Mouse (Mus musculus): ENCODE results near the gene Insl3. TPM values are rescaled to one million over a fixed set of nuclear protein-coding genes. Genes with fewer than 3 reads are reported as not detected.
"Not testable (repeated sequence)": the region's sequence is repeated elsewhere in the genome, so short reads cannot be mapped to it uniquely, and the experiment has no call there.

The Insl3 gene
- total RNA-seq, 2 experiments from 2014 or later = 0.70 to 1.6 TPM

DNA sequence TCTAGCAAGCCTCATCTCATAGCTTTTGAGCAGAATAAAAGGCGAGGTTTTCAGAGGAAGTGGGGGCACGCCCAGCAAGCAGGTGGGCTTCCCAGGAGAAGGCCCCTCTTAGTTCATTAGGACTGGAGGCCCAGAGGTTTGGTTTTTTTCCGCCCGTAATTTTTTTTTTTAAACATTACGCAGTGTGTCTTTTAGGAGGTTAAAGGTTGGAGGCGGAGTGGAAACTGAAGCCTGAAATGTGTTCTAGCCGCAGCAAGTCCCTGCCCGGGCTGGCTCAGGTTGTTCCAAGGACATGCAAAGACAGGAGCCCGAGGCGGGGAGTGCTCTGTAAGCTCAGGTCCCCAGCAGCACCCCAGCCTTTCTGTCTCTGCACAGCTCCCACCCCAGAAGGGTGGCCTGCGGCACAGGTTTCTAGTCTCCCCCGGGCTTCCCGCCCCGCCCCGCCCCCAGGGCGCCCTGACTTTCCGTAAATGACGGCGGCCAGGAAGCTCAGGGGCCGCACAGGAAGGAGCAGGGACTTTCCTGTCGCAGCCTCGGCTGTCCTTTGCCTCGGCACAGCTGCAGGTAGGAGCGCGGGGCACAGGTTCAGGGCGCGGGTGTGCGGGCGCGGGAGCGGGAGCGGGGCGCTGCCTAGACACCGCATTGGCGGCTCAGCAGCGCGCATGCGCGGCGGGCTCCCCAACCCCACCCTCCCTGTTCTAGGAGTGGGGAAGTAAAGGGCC is 12.8 kb upstream of the Insl3 start, which contains the start of gene Jak3:
Gene Jak3, plus strand, starts transcription at position 277 of the 722 bp plus-strand sequence.
- intact Hi-C loops (cut with DNase I) = no loop called here
- DNase-seq = peak; percentile 64

- intact Hi-C loops (cut with DNase I) = no loop called here
- no peak for DNase-seq
Measured at GRCm38 (mm10) chr8:71676803-71677202, 12.2 kb upstream of the Insl3 start.

GRCm38 (mm10) chr8:71677555-71677954 is 11.5 kb upstream of the Insl3 start:
- intact Hi-C loops (cut with DNase I) = no loop called here
- DNase-seq = no peak

DNA sequence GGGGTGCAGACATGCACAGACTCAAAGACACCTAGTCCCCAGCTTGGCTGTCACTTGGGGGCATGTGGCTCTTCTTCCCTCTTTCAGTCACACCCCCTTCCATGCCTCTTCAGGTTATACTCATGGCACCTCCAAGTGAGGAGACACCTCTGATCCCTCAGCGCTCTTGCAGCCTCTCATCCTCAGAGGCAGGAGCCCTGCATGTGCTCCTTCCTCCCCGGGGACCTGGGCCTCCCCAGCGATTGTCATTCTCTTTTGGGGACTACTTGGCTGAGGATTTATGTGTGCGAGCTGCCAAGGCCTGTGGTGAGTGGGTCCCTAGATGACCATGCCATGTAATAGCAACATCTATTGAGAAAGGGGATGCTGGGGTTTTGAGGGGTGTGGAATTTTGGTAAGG is 10.8 kb upstream of the Insl3 start:
- DNase-seq = no peak
- intact Hi-C loops (cut with DNase I) = no loop called here

DNA sequence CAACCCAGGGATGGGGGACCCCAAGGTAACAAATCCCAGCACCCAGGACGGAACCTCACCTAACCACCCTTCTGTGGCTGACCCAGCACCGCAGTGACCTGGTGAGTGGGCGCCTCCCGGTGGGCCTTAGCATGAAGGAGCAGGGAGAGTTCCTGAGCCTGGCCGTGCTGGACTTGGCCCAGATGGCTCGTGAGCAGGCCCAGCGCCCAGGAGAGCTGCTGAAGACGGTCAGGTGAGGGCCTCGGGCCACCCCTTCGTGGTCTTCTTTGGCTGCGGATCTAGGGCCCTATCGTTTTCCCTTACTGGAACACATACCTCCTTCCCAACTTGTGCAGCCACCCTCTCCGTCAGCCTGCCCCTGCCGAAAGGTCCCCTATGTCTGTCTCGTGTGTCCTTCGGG is 9.9 kb upstream of the Insl3 start:
- no peak for DNase-seq
- intact Hi-C loops (cut with DNase I) = no loop called here

- no peak for DNase-seq
- intact Hi-C loops (cut with DNase I) = no loop called here
Measured at GRCm38 (mm10) chr8:71679550-71680168, 9.4 kb upstream of the Insl3 start.

- intact Hi-C loops (cut with DNase I) = no loop called here
Measured at GRCm38 (mm10) chr8:71680471-71680870, 8.5 kb upstream of the Insl3 start.

GRCm38 (mm10) chr8:71681369-71681915 is 7.6 kb upstream of the Insl3 start:
- intact Hi-C loops (cut with DNase I) = no loop called here
- no peak for DNase-seq

More at GRCm38 (mm10) chr8:71680471-71680870, 8.5 kb upstream of the Insl3 start:
- no peak for DNase-seq

- intact Hi-C loops (cut with DNase I) = no loop called here
- no peak for DNase-seq
Measured at GRCm38 (mm10) chr8:71682832-71683231, 6.2 kb upstream of the Insl3 start.

DNA sequence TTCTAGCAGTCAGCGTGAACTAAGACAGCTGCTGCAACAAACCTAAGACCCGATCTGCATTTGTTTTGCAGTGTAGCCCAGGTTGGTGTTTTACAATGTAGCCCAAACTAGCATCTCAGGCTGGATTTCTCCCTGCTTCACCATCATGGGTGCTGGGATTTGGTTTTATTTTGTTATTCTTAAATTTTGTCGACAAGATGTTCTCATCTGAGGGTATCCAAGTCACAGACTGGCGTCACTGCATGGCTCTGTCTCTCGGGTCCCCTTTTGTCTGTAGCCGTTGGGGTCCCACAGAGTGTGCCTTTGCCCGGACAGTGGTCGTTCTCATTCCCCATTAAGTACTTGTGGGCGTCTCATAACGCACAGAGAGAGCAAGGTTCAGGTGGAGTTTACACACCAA is 4.3 kb upstream of the Insl3 start:
- intact Hi-C loops (cut with DNase I) = no loop called here
- DNase-seq = no peak

DNA sequence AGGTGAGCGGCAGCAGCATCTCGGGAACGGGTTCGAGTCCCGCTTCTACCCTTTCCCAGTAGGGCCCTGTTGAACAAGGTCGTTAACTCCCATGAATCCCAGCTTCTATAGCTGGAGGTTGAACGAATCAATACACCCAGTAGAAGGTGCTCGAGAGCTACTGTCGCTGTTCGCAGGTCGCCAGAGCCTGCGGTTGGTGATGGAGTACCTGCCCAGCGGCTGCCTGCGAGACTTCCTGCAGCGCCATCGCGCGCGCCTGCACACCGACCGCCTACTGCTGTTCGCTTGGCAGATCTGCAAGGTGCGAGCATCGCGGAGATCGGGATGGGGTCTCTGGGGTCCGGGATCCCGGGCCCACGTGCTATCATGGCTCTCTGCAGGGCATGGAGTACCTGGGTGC is 3.4 kb upstream of the Insl3 start:
- intact Hi-C loops (cut with DNase I) = no loop called here
- no peak for DNase-seq

DNA sequence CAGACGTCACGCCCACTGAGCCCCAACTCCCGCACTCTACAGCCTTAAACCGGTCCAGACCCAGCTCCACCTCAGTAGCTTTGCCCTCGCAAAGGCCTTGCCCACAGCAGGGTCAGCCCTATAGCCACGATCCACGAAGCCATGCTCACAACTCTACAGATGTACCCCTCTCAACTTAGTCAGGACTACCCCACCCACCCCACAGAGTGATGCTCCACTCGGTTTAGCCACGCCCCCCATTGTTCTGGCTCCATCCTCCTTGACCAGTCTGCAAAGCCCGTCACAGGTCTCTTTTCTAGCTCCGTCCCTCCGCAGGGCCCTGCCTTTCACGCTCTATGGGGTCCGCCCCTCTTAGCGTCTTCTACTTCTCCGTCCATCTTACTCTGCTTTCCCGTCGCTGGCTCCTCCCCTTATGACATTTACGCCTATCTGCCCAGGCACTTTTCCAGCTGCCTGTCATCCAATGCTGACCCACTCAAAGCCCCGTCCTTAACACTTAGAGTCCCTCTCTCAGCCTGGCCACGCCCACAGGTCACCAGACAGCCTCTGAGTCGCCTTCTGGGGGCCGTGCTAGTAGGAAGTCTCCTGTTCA is 2.8 kb upstream of the Insl3 start:
- intact Hi-C loops (cut with DNase I) = no loop called here
- DNase-seq = no peak

GRCm38 (mm10) chr8:71687616-71688015 is 1.4 kb upstream of the Insl3 start:
- intact Hi-C loops (cut with DNase I) = no loop called here
- DNase-seq = no peak

DNA sequence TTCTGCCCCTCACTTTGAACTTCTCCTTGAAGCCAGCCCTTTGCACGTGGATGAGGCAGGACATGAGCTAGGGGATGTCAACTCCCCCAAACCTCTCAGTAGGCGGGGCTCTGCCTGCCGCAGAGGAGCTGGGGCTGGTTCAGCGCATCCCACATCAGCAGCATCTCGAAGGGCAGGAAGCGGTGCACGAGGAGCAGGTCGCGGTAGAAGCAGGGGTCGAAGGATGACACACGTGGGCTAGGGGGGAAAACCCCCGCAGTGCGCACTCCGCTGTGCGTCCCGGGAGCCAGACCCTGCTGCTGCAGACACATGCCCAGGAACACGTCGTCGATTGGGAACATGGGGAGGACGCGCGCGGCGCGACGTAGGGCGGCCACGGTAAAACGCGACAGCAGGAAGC is 3.5 kb downstream of the Insl3 start:
- intact Hi-C loops (cut with DNase I) = no loop called here
- no peak for DNase-seq

DNA sequence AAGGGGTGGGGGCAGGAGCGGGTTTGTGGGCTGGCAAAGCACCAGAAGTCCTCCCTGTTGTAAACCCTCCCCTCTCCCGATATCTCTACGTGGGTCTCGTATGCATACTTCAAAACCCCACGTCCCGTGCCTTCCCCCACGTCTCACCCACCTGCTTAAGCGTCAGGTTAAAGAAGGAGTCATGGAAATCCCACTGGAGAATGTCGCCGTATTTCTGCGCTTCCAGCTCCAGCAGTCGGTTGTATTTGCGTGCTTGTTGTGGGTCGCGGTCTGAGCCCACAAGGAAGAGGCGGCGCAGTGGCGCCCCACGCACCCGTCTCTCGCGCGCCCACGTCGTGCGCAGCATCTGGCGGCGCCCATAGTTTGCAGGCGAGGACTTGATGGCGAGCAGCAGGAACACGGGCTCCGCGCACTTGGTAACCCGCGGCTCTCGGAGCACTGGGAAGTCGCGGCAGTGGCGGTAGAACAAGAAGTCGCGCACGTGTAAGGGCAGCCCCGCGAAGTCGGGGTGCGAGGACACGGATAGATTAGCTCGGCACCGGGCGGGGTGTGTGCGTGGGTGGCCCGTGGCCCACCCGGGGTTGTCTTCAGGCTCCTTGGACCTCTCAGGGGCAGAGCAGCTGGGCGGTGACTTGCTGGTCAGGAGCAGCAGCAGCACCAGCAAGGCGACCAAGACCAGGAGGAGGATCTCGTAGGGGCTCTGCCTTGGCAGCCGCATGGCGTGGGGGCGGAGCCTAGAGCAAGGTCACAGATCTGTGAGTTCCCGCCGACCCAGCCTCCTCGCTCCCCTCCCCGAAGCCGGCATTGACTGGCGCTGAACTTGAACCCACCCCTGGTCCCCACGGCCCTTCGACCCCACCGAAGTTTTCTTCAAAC is 4.4 kb downstream of the Insl3 start:
- intact Hi-C loops (cut with DNase I) = no loop called here
- DNase-seq = no peak

GRCm38 (mm10) chr8:71695456-71695855 is 6.4 kb downstream of the Insl3 start:
- DNase-seq; intact Hi-C loops (cut with DNase I): not testable (repeated sequence)

GRCm38 (mm10) chr8:71700493-71701269 is 11.7 kb downstream of the Insl3 start:
- intact Hi-C loops (cut with DNase I) = no loop called here
- no peak for DNase-seq

DNA sequence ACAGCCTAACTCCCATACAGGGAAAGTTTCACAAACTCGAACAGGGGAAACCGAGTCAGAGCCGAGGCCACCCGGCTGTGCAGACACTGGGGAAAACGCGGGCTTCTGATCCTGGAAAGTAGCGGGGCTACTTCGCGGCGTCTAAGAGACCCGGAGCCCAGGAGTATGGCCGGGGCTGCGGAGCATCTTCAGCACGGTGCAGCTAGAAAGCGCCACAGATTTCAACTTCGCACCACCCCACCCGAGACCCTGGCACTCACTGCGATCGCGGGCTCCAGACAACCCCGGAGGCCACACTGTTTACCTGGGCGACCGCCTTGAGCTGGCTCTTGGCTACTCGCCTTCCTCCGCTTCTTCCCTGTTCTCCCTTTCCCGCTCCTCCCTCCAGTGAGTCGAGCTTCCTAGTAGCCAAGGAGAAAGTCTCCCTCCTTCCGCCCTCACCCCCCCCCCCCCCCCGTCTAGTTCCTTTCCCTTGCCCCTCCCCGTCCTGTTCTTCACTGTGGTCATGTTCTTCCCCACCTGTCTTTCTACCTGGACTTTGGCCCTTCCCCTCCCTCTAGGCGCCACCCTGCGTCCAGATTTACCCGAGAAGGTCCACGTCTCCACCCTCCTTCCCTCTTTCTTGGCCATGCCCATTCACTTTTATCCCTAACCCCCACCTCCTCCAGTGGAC is 12.5 kb downstream of the Insl3 start, which contains the start of gene B3gnt3:
Gene B3gnt3, minus strand, starts transcription at position 376 of the 673 bp plus-strand sequence.
- intact Hi-C loops (cut with DNase I) = no loop called here

GRCm38 (mm10) chr8:71702087-71702432 is 13.0 kb downstream of the Insl3 start:
- DNase-seq = no peak
- intact Hi-C loops (cut with DNase I) = no loop called here

More for the DNA sequence above, 12.5 kb downstream of the Insl3 start, which contains the start of gene B3gnt3:
- no peak for DNase-seq

Measured in left cerebral cortex, postnatal 4 days (tissue).